Mouse (Mus musculus) right cerebral cortex, postnatal 4 days (tissue): Measurements from ENCODE around the gene Zbtb8a.
A peak's percentile ranks its signal among the peaks of the same experiment; 100 is the strongest.
"Not testable (repeated sequence)": the region's sequence is repeated elsewhere in the genome, so short reads cannot be mapped to it uniquely, and the experiment has no call there.

Source experiments
- DNase-seq: peaks from one replicate; pipeline ENCODE4 v3.0.0-alpha.2; 2022

Zbtb8a gene

DNA sequence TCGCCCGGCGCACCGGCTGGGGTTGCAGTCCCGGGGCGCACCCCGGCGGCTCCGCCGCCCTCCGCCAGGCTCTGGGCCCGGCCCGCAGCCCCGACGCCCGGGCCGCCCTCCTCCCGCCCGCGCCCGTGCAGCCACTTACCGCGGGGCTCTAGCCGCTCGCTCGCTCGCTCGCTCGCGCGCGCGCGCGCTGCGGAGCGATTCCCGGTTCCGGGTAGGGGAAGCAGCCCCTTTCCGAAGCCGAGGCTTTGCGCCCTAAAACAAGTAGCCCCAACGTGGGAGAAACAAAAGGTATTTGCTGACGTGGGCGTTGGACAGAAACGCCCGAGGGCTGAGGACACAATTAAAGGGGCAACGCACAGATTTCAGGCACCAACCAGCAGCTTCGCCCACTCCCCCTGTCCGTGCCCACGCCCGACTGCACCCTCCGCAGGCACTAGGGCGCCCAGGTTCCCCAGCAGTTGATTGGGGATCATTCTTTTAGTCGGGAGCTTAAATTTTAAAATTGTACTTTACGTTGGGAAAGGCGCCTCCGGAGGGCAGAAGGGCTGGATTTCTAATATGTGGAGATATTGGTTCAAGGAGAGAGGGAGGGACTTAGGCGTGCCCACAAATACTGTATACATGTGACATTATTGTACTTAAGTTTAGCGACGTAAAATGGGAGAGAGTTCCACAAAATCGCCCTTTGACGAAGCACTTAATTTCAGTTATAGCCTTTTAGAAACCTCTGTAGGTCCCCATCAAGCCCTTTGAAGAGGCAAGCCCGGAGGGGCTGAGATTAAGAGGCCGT lies at the start of gene Zbtb8a:
Zbtb8a (minus strand) TSS at position 516 of the 790 bp plus-strand sequence.
- DNase-seq: peak; percentile 57

DNA sequence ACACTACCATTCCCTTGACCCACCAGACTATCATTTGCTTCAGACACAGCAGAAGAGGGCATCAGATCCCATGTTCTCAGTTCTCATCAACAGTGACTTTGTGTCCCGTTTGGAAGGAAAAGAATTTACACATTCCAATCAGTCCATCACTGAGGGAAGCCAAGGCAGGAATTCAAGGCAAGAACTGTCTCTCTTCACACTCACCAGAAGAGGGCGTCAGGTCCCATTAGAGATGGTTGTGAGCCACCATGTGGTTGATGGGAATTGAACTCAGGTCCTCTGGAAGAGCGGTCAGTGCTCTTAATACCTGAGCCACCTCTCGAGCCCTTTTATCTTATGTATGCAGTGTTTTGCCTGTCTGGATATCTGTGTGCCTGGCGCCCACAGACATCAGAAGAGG lies 40.4 kb upstream of the Zbtb8a start:
- no peak for DNase-seq

DNA sequence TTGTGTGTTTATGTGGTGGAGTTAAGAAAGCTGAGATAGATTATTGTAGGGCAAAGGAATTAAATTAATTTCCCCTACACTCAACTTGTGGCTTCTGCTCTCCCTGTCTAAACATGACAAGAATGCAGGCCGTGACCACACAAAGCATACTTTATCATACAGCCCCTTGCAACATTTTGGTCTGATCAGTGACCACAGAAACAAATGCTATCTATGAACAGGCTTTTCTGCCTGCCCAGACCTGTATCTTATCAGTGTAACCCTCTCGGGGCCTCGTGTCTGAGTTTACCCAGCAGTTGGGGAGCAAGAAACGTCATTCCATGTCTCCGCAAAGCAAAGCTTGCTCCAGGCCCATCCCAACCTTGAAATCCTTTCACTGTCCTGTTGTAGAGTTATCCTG lies 38.6 kb upstream of the Zbtb8a start:
- DNase-seq: no peak

DNA sequence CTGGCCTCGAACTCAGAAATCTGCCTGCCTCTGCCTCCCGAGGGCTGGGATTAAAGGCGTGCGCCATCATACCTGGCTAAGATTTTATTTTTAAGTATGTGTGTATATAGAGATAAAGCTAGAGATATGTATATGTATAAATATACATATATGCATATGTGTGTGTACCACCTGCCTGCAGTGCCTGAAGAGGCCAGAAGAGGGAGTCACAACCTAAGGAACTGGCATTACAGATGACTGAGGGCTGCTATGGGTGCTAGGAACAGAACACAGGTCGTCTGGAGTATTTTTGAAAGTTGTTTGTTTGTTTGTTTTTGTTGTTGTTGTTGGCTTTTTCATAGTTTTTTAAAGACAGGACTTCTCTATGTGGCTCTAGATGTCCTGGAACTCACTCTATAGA lies 38.0 kb upstream of the Zbtb8a start:
- DNase-seq: no peak

DNA sequence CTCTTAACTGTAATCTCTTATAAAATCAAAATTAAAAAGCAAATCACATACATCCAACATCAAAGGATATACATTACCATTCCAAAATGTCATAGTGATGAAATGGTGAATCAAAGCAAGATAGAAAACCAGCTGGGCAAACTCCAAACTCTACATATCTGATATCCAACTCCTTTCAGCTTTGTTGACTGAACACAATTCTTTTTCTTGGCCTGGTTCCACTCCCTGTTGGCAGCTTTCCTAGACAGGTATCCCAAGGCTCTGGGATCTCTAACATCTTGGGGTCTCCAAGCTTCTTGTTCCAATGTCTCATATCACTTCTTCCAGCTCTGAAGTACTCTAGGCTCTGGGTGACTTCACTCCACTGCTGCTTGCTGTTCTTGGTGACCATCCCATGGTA lies 33.1 kb upstream of the Zbtb8a start:
- no peak for DNase-seq

DNA sequence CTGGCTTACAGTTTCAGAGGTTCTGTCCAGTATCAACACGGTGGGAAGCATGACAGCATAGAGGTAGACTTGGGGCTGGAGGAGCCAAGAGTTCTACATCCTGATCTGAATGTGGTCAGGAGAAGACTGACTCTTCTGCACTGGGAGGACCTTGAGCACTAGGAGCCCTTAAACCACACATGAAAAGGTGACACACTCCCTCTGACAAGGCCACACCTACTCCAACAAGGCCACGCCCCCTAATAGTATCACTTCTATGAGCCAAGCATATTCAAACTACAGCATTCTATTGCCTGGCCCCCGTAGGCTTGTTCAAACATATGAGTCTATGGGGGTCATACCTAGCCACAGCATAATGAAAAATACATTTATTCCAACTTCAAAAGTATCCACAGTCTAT lies 32.6 kb upstream of the Zbtb8a start:
- DNase-seq: not testable (repeated sequence)

DNA sequence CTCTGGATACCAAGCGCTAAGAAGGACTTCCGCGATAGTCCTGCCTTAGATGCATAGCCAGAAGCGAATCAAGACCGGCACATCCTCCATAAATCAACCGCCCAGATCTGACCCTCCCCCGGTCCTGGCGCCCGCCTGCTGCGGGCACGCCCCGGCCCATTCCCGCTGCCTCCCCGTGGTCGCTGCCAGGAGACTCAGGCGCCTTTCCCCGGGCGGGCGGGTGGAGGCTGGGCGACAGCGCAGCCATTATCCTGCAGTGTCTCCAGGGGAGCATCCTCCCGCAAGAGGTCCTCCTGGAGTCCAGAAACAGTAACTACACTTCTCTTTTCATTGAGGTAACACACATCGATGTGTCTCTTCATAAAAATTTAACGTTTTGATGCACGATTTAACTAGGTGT lies 28.5 kb upstream of the Zbtb8a start:
- DNase-seq: peak; percentile 32

DNA sequence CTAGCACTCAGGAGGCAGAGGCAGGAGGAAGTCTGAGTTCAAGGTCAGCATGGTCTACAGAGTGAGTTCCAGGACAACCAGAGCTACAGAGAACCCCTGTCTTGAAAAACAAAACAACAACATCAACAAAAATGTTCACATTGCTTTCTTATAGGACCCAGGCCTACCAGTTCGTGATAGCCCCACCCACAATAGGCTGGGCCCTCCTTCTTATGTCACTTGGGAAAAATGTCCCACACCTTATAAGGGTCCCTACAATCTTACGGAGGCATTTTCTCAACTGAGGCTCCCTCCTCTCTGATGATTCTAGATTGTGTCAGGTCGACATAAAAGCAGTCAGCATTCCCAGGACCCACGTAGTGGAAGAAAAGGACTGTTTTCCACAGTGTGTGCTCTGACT lies 21.9 kb upstream of the Zbtb8a start:
- no peak for DNase-seq

DNA sequence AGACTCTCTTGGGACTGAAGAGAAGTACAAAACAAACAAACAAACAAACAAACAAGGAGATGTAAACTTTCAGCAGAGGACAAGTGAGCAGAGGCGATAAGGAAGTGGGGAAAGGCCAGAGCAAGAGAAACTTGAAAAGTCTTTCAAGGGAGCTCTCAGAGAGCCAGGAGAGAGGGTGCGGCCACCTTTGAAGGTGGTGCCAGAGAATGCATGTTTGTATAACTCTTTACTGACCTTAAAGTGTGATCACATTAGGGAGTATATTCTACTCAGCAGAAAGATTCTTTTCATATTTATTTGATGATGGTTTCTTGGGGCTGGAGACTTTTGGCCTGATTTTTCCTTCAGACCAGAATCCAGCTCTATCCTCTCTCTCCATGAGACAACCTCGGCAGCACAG lies 19.0 kb upstream of the Zbtb8a start:
- no peak for DNase-seq

DNA sequence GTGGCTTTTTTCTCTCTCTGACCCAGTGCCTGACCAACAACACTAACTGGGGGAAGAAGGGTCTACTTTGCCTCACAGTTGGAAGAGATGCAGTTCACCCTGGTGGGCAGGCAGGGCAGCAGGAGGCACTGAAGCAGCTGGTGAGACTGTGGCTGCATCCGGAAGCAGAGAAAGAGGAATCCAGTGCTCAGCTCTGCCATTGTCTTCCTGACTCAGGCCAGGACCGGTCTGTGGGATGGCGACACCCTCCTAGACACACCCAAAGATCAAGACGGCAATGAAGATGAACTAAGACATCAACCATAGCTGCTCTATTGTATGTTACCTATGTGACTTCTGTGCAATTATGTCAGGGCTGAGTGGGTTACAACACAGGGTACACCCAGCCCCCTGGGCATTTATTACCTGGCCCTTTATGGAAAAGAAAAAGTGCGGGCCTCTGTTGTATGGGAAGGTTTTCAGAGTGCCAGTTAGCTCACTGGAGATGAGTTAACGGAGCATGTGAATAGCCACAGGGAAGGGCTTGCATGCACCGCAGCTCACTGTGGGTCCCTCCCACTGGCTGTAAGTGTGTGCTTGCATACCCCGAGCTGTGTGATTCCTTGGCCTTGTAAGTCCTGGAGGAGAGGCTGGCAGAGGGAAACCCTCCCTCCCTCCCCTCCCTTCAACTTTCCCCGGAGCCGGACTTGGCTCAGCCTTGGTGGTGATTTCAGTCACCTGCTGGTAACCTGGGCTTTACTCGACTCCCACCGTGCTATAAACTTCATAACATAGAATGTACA lies 16.4 kb upstream of the Zbtb8a start:
- no peak for DNase-seq

DNA sequence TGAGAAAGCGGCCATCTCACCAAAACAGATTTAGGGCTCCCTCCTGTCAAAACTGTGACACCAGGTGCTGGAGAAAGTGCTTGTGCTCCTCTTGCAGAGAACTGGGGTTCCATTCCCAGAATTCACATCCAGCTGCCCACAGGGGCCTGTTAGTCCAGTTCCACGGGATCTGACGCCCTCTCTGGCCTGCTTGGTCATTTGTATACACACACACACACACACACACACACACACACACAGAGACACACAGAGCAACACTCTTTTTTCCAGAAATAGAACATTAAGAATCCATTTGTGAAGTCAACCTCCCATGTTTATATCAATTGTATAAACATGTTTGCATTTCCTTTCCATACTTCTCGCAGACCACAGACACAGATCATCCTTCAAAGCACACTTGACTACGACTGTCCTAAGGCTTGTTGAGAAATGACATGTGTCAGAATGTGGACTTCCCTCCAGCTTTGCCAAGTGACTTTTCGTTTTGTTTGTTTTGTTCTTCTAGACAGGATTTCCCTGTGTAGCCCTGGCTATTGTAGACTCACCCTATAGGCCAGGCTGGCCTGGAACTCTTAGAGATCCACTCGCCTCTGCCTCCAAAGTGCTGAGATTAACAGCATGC lies 13.1 kb upstream of the Zbtb8a start:
- DNase-seq: no peak

DNA sequence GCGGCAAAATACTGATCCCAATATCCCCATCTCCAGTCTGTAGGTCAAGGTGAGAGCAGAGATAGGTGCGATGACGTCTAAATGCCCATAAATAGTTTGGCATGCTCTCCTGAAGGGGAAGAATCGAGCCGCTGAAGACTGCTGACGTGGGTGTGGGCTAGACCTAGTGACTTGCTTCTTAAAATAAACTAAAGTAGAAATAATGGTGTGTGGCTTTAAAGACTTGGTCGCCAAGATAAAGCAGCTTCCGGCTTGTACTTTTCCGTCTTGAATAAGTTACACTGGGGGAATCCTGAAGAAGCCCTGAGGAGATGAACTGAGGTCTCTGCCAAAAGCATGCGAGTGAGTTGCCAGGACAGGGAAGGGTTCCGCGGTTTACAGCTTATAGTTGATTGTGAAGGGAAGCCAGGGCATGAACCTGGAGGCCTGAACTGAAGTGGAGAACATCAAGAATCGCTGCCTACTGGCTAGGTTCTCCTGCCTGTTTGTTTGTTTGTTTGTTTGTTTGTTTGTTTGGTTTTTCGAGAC lies 12.4 kb upstream of the Zbtb8a start:
- DNase-seq: no peak

DNA sequence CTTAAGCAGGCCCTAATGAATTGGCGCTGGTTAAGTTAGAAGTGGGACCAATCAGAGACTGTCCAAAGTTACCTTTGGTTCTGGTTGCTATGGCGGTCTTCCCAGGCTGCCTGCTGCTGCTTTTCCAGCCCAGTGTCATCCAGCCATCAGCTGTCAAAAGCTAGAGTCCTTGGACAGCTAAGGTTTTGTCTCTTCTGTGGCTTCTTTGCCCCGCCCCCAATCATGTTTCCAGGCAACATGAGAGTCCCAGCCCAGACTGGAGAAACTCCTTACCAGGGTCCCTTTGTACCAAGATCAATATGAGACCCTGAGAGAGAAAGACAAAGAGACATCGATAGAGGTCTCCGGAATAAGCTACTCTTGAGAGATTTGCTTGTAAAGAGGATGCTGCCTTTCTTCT lies 10.5 kb upstream of the Zbtb8a start:
- DNase-seq: no peak

DNA sequence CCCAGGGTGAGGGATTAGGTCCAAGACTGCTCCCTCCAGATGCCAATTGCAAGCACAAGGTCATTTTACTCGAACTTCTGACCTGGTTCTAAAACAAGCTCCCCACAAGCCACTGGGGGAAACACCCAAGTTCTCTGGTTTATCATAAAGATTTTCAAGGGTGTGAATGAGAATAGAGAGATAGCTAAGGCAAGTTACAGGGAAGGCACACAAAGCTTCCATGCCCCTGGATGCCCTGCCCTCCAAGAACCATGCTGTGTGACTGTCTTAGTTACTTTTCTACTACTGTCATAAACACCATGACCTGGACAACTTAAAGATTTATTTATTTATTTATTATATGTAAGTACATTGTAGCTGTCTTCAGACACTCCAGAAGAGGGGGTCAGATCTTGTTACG lies 9.1 kb upstream of the Zbtb8a start:
- DNase-seq: no peak

DNA sequence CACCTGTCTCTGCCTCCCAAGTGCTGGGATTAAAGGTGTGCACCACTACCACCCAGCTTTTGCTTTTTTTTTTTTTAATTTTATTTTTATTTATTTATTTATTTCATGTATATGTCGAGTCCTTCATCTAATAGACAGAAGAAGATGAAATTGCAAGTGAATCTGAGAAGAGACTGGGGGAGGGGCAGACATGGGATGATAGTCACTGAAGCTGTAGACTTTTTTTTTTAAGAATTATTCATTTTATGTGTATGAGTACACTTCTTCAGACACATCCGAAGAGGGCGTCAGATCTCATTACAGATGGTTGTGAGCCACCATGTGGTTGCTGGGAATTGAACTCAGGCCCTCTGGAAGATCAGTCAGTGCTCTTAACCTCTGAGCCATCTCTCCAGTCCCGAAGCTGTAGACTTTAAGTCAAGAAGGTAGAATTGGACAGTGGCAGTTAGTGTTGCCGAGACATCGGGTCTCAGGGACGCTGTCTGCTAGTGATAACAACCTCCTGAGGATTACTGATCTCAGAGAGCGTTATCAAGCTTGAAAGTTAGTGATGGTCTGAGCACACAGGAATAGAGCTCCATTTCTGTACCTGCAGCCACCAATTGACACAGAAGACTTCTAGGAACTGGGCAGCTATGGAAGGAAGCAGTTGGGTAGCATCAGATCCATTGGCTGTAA lies 8.5 kb upstream of the Zbtb8a start:
- no peak for DNase-seq

DNA sequence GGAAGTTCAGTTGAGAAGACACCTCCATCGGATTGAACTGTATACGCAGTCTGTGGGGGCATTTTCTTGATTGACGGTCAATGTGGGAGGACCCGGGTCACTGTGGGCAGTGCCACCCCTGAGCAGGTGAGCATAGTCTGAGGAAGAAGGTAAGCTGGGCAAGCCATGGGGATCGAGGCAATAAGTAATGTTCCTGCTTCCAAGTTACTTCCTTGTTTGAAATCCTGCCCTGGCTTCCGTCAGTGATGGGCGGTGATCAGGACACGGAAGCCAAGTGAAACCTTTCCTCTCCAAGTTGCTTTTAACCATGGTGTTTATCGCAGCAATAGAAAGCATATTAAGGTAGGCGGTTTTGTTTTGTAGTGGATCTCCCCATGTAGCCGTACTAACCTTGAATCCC lies 7.8 kb upstream of the Zbtb8a start:
- DNase-seq: no peak

DNA sequence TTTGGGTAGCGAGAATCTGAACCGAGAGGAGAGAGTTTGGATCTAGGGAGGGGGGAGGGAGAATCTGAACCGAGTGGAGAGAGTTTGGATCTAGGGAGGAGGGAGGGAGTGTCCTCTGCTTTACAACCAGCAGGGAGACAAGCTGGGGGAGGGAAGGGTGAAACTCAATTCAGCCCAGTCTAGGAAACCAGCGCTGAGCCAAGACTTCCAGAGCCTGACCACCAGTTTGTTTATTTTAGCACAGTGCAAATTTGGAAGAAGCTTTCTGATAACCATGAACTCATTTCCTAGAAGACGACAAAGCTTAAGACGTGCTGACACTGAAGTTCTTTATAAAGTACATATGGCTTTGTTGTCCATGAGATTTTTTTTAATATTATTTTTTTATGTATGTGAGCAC lies 6.5 kb upstream of the Zbtb8a start:
- DNase-seq: no peak

DNA sequence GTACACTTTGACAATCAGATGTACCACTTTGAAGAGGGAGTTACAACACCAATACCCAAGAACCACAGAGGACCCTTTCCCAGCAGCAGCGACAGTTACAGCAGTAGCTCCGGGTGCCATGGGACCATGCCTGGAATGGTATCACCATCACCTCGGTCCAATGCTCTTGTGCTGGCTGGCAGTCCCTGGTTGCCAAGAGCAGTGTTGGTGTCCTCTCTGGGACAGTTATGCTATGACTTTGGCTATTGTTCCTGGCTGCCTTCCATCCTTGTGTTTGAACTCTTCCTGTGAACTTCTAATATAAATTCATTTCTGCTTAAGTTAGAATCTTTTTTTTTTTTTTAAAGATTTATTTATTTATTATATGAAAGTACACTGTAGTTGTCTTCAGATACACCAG lies 5.7 kb upstream of the Zbtb8a start:
- DNase-seq: no peak

DNA sequence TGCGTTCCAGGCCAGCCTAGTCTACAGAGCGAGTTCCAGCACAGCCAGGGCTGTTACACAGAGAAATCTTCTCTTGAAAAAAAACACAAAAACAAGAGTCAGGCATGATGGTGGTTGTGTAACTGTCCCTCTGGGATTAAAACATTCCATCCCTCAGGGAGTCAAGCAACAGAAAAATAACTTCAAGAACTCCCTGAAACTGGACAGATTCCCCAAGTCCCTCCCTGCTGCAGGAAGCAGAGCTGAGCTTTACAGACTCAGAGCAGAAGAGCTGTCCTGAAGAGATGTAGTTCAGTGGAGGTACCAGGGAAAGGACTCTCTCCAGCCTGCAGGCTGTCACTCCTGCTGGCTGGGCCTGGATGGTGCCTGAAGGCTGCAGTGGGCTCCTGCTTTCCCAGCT lies 4.6 kb upstream of the Zbtb8a start:
- DNase-seq: no peak

DNA sequence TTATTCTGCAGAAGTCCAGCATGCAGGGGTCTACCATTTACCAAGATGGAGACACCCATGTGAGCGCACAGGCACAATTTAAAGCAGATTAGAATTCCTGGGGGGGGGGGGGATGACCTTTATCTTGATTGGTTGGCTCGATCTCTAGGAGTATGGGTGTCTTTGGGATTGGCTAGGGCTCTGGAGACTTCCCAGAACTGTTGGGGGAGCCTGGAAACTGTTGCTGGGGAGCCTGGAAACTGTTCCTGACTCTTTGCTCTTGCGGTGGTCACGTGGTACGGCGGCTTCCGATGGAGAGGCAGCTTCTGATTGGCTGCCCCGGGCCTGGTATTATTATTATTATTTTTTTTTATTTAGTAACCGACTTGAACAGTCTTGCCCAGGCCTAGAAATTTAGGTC lies 4.1 kb upstream of the Zbtb8a start:
- no peak for DNase-seq

DNA sequence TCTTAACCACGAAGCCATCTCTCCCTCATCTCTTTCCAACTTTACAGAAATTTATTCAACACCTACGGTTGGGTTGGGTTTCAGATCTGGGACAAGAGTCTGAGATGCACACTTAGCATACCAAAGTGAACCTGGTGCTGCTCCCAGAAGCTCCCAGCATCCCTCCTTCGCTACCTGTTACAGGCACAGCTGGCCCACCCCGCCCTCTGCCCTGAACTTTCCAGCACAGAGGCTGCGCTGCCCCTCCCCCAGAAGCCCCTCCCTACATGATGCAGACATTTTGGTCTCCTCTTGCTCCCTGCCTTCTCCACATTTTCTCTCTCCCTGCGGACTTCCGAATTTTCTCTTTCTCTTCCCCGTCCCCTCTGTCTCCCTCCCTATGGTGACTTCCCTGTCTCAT lies 3.2 kb upstream of the Zbtb8a start:
- no peak for DNase-seq

DNA sequence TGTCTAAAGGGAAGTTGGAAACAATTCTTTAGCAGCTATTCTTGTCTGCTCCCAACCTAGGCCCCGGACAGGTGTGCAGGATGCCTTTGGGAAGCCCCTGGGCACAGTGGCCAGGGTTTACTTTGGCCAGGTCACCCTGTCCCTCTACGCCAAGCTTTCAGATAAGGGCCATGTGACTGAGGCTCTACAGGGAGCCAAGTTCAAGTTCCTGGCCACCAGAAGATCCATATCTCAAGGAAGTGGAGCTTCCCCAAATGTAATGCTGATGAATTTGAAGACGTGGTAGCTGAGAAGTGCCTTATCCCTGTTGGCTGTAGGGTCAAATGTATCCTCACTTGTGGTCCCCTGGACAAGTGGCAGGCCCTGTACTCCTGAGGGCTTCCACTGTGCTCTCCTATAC lies 1.9 kb upstream of the Zbtb8a start:
- DNase-seq: no peak

DNA sequence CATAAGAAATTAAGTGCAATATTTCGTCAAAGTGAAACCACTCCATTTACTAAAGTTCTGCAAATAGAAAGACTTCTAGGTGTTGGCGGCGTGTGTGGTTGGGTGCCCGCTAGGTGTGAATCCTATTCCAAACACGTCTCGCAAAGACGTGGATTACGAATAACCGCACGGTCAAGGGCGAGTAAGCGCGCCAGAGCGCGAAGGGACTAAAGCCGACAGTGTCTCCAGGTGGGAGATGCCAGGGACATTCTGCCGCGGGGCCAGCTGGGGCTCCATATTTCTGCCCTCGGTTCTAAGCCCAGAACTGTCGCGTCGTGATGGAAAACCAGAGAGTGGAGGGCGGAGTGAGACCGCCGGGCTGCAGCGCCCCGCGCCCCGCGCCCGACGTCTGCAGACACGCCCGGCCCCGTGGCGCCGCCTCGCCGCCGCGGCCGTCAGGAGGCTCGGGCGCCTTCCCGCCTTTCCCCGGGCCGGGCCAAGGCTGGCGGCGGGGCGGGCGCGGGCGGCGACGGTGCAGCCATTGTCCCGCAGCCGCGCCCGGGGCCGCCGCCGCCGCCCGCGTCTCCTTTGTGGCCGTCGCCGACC lies 863 bp downstream of the Zbtb8a start:
- DNase-seq: peak; percentile 46
